Mouse (Mus musculus): ENCODE measurements around the gene Acaa1a. TPM values are rescaled to one million over a fixed set of nuclear protein-coding genes. Genes with fewer than 3 reads are reported as not detected.
A peak's percentile ranks its signal among the peaks of the same experiment; 100 is the strongest.

The Acaa1a gene
- polyA plus RNA-seq, 1 experiment from 2014 or later, result 89.4 TPM

DNA sequence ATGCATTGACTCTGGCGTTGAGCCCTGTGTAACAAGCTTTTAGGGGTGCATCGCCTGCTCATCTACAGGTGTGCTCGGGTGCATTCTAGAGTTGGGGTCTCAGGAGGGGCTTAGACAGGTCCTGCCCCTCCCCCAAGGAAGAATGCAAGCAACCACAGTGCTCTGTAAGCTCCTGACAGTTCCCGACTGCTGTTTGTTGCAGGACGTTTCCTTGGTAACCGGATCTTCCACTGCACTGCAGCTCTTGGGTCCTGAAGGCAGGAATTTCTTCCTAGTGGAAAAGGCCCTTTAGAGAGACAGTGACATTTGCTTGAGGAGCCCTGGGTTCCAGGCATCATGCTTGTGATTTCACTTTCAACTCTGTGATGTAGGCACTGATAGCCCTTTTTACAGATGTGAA is 43.1 kb downstream of the Acaa1a start:
- DNase-seq (ENCODE audit: low spot score), result no peak
- no peaks in the 10 kb centered on the region for H3K9me3 ChIP-seq (ENCODE audit: control insufficient read depth, low read length)

DNA sequence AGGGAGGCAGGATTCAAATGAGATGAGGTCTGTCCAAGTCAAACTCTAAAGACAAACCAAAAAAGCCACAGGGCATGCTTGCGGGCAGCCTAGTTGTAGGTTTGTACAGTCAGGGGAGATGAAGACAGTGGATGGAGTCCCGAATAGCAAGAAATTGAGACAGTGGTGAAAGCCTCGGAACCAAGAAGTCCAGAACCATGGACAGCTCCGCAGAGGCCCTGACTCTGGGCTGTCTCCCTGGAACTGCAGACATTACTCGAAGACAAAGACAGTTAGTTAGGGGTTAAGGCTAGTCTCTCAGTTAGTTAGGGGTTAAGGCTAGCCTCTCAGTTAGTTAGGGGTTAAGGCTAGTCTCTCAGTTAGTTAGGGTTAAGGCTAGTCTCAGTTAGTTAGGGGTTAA is 49.5 kb downstream of the Acaa1a start:
- no peak overlapping the region for H3K4me2 ChIP-seq (ENCODE audit: low read length)
- no peak overlapping the region for H3K27ac ChIP-seq (ENCODE audit: low read depth)
- no peak for ATAC-seq (replicated peaks; ENCODE audit: low FRiP score, low TSS enrichment, low read depth)
- DNase-seq (ENCODE audit: low spot score), result peak; percentile 77
- H3K9me3 ChIP-seq (ENCODE audit: control insufficient read depth, low read length), result no peaks in the 10 kb centered on the region
- no peak overlapping the region for H3K4me3 ChIP-seq (ENCODE audit: low read depth, low read length)
- H3K27me3 ChIP-seq (replicated peaks; ENCODE audit: control insufficient read depth, insufficient read depth, low read length), result no peaks in the 10 kb centered on the region
- no peak overlapping the region for H3K9ac ChIP-seq (ENCODE audit: low read length)
- no peaks in the 10 kb centered on the region for H3K4me1 ChIP-seq (replicated peaks; ENCODE audit: control insufficient read depth, insufficient read depth, low read length)
- 49% methylated on average over 5 of the region's 5 CpGs for WGBS
- H3K36me3 ChIP-seq (ENCODE audit: control insufficient read depth, insufficient read depth, low read length), result no peaks in the 10 kb centered on the region

More for the DNA sequence above, 43.1 kb downstream of the Acaa1a start:
- no peaks in the 10 kb centered on the region for H3K36me3 ChIP-seq (ENCODE audit: control insufficient read depth, insufficient read depth, low read length)
- H3K4me1 ChIP-seq (replicated peaks; ENCODE audit: control insufficient read depth, insufficient read depth, low read length), result no peaks in the 10 kb centered on the region
- no peak overlapping the region for H3K27ac ChIP-seq (ENCODE audit: low read depth)
- no peak overlapping the region for H3K4me3 ChIP-seq (ENCODE audit: low read depth, low read length)
- no peak overlapping the region for H3K4me2 ChIP-seq (ENCODE audit: low read length)
- no peak overlapping the region for H3K9ac ChIP-seq (ENCODE audit: low read length)
- no peaks in the 10 kb centered on the region for H3K27me3 ChIP-seq (replicated peaks; ENCODE audit: control insufficient read depth, insufficient read depth, low read length)
- no peak for ATAC-seq (replicated peaks; ENCODE audit: low FRiP score, low TSS enrichment, low read depth)
- WGBS, result 59% methylated on average over 6 of the region's 6 CpGs

DNA sequence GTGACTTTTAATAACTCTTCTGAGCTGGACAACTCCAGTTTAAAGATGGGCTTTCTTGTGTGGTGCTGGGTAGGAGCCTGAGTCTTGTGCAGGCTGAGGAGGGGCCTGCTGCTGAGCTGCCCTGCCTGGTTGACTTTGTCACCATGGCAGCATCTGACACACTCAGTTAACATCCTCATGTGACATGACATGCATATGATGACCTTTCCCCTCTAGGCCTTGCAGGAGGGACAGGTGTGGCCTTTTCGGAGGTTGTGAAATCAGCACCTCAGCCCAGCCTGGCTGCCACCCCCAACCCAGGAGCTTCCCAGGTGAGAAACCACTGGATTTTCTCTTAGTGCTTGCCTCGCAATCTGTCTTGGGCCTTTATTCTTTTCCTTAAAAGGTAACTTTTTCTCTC is 50.7 kb downstream of the Acaa1a start:
- no peak for DNase-seq (ENCODE audit: low spot score)
- no peak overlapping the region for H3K27ac ChIP-seq (ENCODE audit: low read depth)
- no peaks in the 10 kb centered on the region for H3K36me3 ChIP-seq (ENCODE audit: control insufficient read depth, insufficient read depth, low read length)
- no peaks in the 10 kb centered on the region for H3K4me1 ChIP-seq (replicated peaks; ENCODE audit: control insufficient read depth, insufficient read depth, low read length)
- H3K4me3 ChIP-seq (ENCODE audit: low read depth, low read length), result no peak overlapping the region
- H3K9me3 ChIP-seq (ENCODE audit: control insufficient read depth, low read length), result no peaks in the 10 kb centered on the region
- WGBS, result 86% methylated on average over 2 of the region's 2 CpGs
- no peaks in the 10 kb centered on the region for H3K27me3 ChIP-seq (replicated peaks; ENCODE audit: control insufficient read depth, insufficient read depth, low read length)
- H3K4me2 ChIP-seq (ENCODE audit: low read length), result no peak overlapping the region
- H3K9ac ChIP-seq (ENCODE audit: low read length), result no peak overlapping the region
- no peak for ATAC-seq (replicated peaks; ENCODE audit: low FRiP score, low TSS enrichment, low read depth)

DNA sequence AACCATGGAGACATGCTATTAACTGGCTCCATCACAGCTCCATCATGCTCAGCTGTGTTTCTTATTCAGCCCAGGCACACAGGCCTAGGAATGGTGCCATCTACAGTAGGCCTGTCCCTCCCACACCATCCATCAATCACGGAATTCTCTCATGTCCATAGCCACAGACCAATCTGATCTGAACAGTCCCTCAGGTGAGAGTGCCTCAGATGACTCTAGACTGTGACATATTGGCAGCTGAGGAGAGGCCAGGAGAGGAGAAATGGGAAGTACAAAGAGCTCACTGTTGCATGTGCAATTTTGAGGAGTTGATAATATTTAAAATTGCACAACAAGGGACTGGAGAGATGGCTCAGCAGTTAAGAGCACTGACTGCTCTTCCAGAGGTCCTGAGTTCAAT is 55.3 kb downstream of the Acaa1a start:
- H3K9ac ChIP-seq (ENCODE audit: low read length), result no peak overlapping the region
- H3K4me2 ChIP-seq (ENCODE audit: low read length), result no peak overlapping the region
- no peaks in the 10 kb centered on the region for H3K9me3 ChIP-seq (ENCODE audit: control insufficient read depth, low read length)
- no peak for DNase-seq (ENCODE audit: low spot score)
- 89% methylated on average over 1 of the region's 1 CpGs for WGBS
- no peak for ATAC-seq (replicated peaks; ENCODE audit: low FRiP score, low TSS enrichment, low read depth)
- no peaks in the 10 kb centered on the region for H3K36me3 ChIP-seq (ENCODE audit: control insufficient read depth, insufficient read depth, low read length)
- H3K4me1 ChIP-seq (replicated peaks; ENCODE audit: control insufficient read depth, insufficient read depth, low read length), result no peaks in the 10 kb centered on the region
- H3K27me3 ChIP-seq (replicated peaks; ENCODE audit: control insufficient read depth, insufficient read depth, low read length), result no peaks in the 10 kb centered on the region
- H3K27ac ChIP-seq (ENCODE audit: low read depth), result no peak overlapping the region
- no peak overlapping the region for H3K4me3 ChIP-seq (ENCODE audit: low read depth, low read length)

Other genes with a start within 250 kb of the Acaa1a start
- gene Plcd1, start 246.2 kb upstream of the Acaa1a start, polyA plus RNA-seq (2014; fragmentation: Nextera tagmentation; extraction: Ambion mirVana), result 22.1 and 30.3 TPM in 2 replicates
- 0.37 and 0.67 TPM in 2 replicates for gene Dlec1, start 237.2 kb upstream of the Acaa1a start, polyA plus RNA-seq (2014; fragmentation: Nextera tagmentation; extraction: Ambion mirVana)
- 2.1 and 2.5 TPM in 2 replicates for gene Acaa1b, start 182.6 kb upstream of the Acaa1a start, polyA plus RNA-seq (2014; fragmentation: Nextera tagmentation; extraction: Ambion mirVana)
- gene Gm47289, start 180.5 kb upstream of the Acaa1a start, polyA plus RNA-seq (2014; fragmentation: Nextera tagmentation; extraction: Ambion mirVana), result not detected in 2 replicates
- not detected in 2 replicates for gene Slc22a13, start 130.6 kb upstream of the Acaa1a start, polyA plus RNA-seq (2014; fragmentation: Nextera tagmentation; extraction: Ambion mirVana)
- gene Oxsr1, start 17.2 kb upstream of the Acaa1a start, polyA plus RNA-seq (2014; fragmentation: Nextera tagmentation; extraction: Ambion mirVana), result 16.2 and 17.6 TPM in 2 replicates
- 30.3 and 32.3 TPM in 2 replicates for gene Myd88, start 1.7 kb downstream of the Acaa1a start, polyA plus RNA-seq (2014; fragmentation: Nextera tagmentation; extraction: Ambion mirVana)
- gene Xylb, start 17.7 kb downstream of the Acaa1a start, polyA plus RNA-seq (2014; fragmentation: Nextera tagmentation; extraction: Ambion mirVana), result 11.2 and 12.5 TPM in 2 replicates
- gene Slc22a14, start 25.9 kb downstream of the Acaa1a start, polyA plus RNA-seq (2014; fragmentation: Nextera tagmentation; extraction: Ambion mirVana), result 0.11 and 0.16 TPM in 2 replicates
- 28.6 and 31.1 TPM in 2 replicates for gene Acvr2b, start 62.4 kb downstream of the Acaa1a start, polyA plus RNA-seq (2014; fragmentation: Nextera tagmentation; extraction: Ambion mirVana)
- 23.2 and 27.2 TPM in 2 replicates for gene Exog, start 105.3 kb downstream of the Acaa1a start, polyA plus RNA-seq (2014; fragmentation: Nextera tagmentation; extraction: Ambion mirVana)
- 0.55 and 0.69 TPM in 2 replicates for gene Scn5a, start 239.3 kb downstream of the Acaa1a start, polyA plus RNA-seq (2014; fragmentation: Nextera tagmentation; extraction: Ambion mirVana)

All from intestine, embryonic 14.5 days (tissue).